Mouse (Mus musculus) neural tube, embryonic 12.5 days (tissue): Measurements from ENCODE around the gene Btbd1. TPM values are rescaled to one million over a fixed set of nuclear protein-coding genes. Genes with fewer than 3 reads are reported as not detected.
A peak's percentile ranks its signal among the peaks of the same experiment; 100 is the strongest.

Source experiments
- ATAC-seq: fragments of 200-750 bp; cut with Nextera tagmentation; 2 replicates; pipeline ENCODE4 v1.8.0; 2017; ENCODE audit warnings: low read depth, mild to moderate bottlenecking, moderate TSS enrichment, moderate library complexity; ENCODE audit not compliant: low FRiP score
- H3K27ac ChIP-seq: fragments of 300-500 bp; sonication (generic); 2 replicates; pipeline ENCODE4 v1.5.1; 2016
- H3K27me3 ChIP-seq: fragments of 300-500 bp; sonication (generic); replicated peaks from 2 replicates; pipeline ENCODE4 v1.6.1; 2016; ENCODE audit warnings: mild to moderate bottlenecking
- H3K36me3 ChIP-seq: fragments of 300-500 bp; sonication (generic); 2 replicates; pipeline ENCODE4 v1.6.1; 2016; ENCODE audit warnings: mild to moderate bottlenecking
- H3K4me1 ChIP-seq: fragments of 300-500 bp; sonication (generic); 2 replicates; pipeline ENCODE4 v1.6.1; 2016
- H3K4me2 ChIP-seq: fragments of 300-500 bp; sonication (generic); replicated peaks from 2 replicates; pipeline ENCODE4 v1.6.1; 2016; ENCODE audit warnings: mild to moderate bottlenecking
- H3K4me3 ChIP-seq: fragments of 300-500 bp; sonication (generic); 2 replicates; pipeline ENCODE4 v1.5.1; 2016
- H3K9ac ChIP-seq: fragments of 300-500 bp; sonication (generic); 2 replicates; pipeline ENCODE4 v1.6.1; 2016; ENCODE audit warnings: mild to moderate bottlenecking
- H3K9me3 ChIP-seq: fragments of 300-500 bp; sonication (generic); 2 replicates; pipeline ENCODE4 v1.6.1; 2016; ENCODE audit warnings: mild to moderate bottlenecking
- WGBS: fragments of 180-500 bp; shearing (Covaris S2); methylation state at CpG from one replicate; pipeline ENCODE4 v1.1.7; 2016; 5-methylcytosine and 5-hydroxymethylcytosine counted together
- polyA plus RNA-seq: library from polyadenylated mRNA; unstranded; fragments of >200 nt; fragmentation: Nextera tagmentation; extraction: Ambion mirVana; gene quantifications from 2 replicates; pipeline ENCODE4 v1.2.1, GENCODE M21; 2016

The Btbd1 gene
- polyA plus RNA-seq, 1 experiment from 2014 or later = 108 TPM

- peak; percentile 82 for ATAC-seq
- H3K36me3 ChIP-seq = no peaks in the 10 kb centered on the region
- H3K27me3 ChIP-seq = no peaks in the 10 kb centered on the region
- peak overlapping the region; percentile 78 for H3K9ac ChIP-seq
- WGBS = 3% methylated on average over 60 of the region's 60 CpGs
- peak overlapping the region; percentile 96 for H3K4me2 ChIP-seq
- H3K9me3 ChIP-seq = no peaks in the 10 kb centered on the region
- H3K4me3 ChIP-seq = peak overlapping the region; percentile 89
- peaks cover 13% of the 10 kb centered on the region for H3K4me1 ChIP-seq
- H3K27ac ChIP-seq = peak overlapping the region; percentile 79
These were observed 66.0 kb downstream of the Btbd1 start for GRCm38 (mm10) chr7:81763110-81763845.

- ATAC-seq = peak; percentile 98
- Histone ChIP-seq H3K27me3 (no peaks in the 10 kb centered on the region), H3K27ac (peak within 1 kb of the TSS; percentile 79), H3K4me3 (peak within 1 kb of the TSS; percentile 89), H3K9me3 (no peaks in the 10 kb centered on the region), H3K36me3 (no peaks in the 10 kb centered on the region), H3K9ac (peak within 1 kb of the TSS; percentile 78), H3K4me1 (peaks cover 13% of the 10 kb centered on the region), H3K4me2 (peak within 1 kb of the TSS; percentile 96)
- under 1% methylated on average over 56 of the region's 56 CpGs for WGBS
These were observed 66.8 kb downstream of the Btbd1 start, which contains the start of gene Ramac for GRCm38 (mm10) chr7:81762180-81763109. Ramac (plus strand) TSS chr7:81762925.

- no peak overlapping the region for H3K4me3 ChIP-seq
- no peaks in the 10 kb centered on the region for H3K27me3 ChIP-seq
- no peak overlapping the region for H3K9ac ChIP-seq
- no peak for ATAC-seq
- no peak overlapping the region for H3K4me2 ChIP-seq
- 86% methylated on average over 3 of the region's 3 CpGs for WGBS
- H3K4me1 ChIP-seq = no peaks in the 10 kb centered on the region
- H3K27ac ChIP-seq = no peak overlapping the region
- H3K9me3 ChIP-seq = no peaks in the 10 kb centered on the region
- H3K36me3 ChIP-seq = no peaks in the 10 kb centered on the region
These were observed 81.3 kb downstream of the Btbd1 start for GRCm38 (mm10) chr7:81747956-81748355.

GRCm38 (mm10) chr7:81744145-81744544, 85.1 kb downstream of the Btbd1 start:
- no peak for ATAC-seq
- H3K27ac ChIP-seq = no peak overlapping the region
- no peak overlapping the region for H3K4me3 ChIP-seq
- no peaks in the 10 kb centered on the region for H3K9me3 ChIP-seq
- no peak overlapping the region for H3K4me2 ChIP-seq
- 83% methylated on average over 4 of the region's 4 CpGs for WGBS
- H3K9ac ChIP-seq = no peak overlapping the region
- no peaks in the 10 kb centered on the region for H3K36me3 ChIP-seq
- H3K27me3 ChIP-seq = no peaks in the 10 kb centered on the region
- no peaks in the 10 kb centered on the region for H3K4me1 ChIP-seq

Other genes starting within 250 kb of the Btbd1 start
- gene Homer2, start 121.9 kb downstream of the Btbd1 start, polyA plus RNA-seq = 21.9 and 24.7 TPM in 2 replicates
- 110 and 112 TPM in 2 replicates for gene Ramac, start 66.5 kb downstream of the Btbd1 start, polyA plus RNA-seq
- gene 3110040N11Rik, start 40.0 kb downstream of the Btbd1 start, polyA plus RNA-seq = 40.0 and 41.7 TPM in 2 replicates
- not detected in 2 replicates for gene Gm10160, start 26.4 kb upstream of the Btbd1 start, polyA plus RNA-seq
- 14.5 and 16.6 TPM in 2 replicates for gene Tm6sf1, start 29.6 kb upstream of the Btbd1 start, polyA plus RNA-seq
- gene Hdgfl3, start 105.0 kb upstream of the Btbd1 start, polyA plus RNA-seq = 57.1 and 57.4 TPM in 2 replicates
- 1.4 and 2.4 TPM in 2 replicates for gene Bnc1, start 162.9 kb upstream of the Btbd1 start, polyA plus RNA-seq